Mouse (Mus musculus): ENCODE results near the gene Cyb5d2. TPM values are rescaled to one million over a fixed set of nuclear protein-coding genes. Genes with fewer than 3 reads are reported as not detected.
A peak's percentile ranks its signal among the peaks of the same experiment; 100 is the strongest.
"Not testable (repeated sequence)": the region's sequence is repeated elsewhere in the genome, so short reads cannot be mapped to it uniquely, and the experiment has no call there.

Cyb5d2 gene
- polyA plus RNA-seq, 1 experiment from 2014 or later: 5.3 TPM

DNA sequence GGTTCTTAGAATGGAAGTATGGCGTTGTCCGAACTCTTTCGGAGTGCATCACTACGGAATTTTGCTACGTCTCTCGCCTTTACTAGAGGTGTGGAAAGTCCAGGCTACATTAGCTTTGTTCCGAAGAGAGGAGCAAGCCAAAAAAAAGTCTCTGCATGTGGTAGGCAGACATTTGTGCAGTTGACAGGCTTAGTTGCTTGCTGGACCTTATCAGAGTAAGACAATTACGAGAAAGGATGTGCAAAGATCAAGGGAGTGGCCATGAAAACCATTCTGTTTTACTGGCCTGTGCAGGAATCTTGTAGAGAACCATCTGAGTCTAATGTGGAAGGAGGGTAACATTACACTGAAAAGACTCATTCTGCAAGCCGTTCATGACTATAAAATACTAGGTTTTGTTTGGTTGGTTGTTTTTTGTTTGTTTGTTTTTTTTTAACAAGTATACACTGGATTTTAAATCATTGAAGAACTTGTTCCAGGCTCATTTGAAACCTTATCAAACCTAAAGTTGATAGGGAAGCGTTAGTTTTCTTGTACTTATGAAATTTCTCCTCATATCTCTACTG, 914 bp upstream of the Cyb5d2 start:
- H3K4me3 ChIP-seq (ENCODE audit: low read depth, low read length): peak overlapping the region; percentile 78
- no peak for ATAC-seq (ENCODE audit: insufficient number of reproducible peaks, insufficient read depth, low FRiP score, low read depth)
- 0 out of 2 replicates have a peak, but pooled peaks cover 3% of the 10 kb centered on the region for H3K4me1 ChIP-seq (ENCODE audit: control insufficient read depth, insufficient read depth, low read length)
- no peaks in the 10 kb centered on the region for H3K27me3 ChIP-seq (ENCODE audit: control insufficient read depth, insufficient read depth, low read length)
- peak overlapping the region; percentile 78 for H3K4me2 ChIP-seq (replicated peaks; ENCODE audit: low read depth, low read length)
- H3K9ac ChIP-seq (replicated peaks; ENCODE audit: low read depth, low read length): peak overlapping the region; percentile 66
- H3K9me3 ChIP-seq (ENCODE audit: control insufficient read depth, low read depth, low read length): no peaks in the 10 kb centered on the region
- H3K27ac ChIP-seq (ENCODE audit: low read length): no peak overlapping the region
- 18% methylated on average over 10 of the region's 10 CpGs for WGBS
- H3K36me3 ChIP-seq (ENCODE audit: control insufficient read depth, insufficient read depth, low read length): no peaks in the 10 kb centered on the region

DNA sequence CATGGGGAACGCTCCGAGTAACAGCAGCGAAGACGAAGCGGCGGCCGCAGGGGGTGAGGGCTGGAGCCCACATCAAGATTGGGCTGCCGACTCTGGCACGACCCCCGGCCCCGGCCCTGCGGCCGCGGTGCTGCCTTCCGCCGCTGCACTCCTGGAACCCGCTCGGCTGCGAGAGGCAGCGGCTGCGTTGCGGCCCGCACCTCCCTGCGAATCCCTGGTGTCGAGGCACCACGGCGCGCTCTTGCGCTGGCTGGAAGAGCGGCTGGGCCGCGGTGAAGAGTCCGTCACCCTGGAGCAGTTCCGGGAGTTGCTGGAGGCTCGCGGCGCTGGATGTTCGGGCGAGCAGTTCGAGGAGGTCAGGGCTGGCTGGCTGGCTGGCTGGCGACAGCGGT, 350 bp upstream of the Cyb5d2 start:
- no peak overlapping the region for H3K27ac ChIP-seq (ENCODE audit: low read length)
- H3K36me3 ChIP-seq (ENCODE audit: control insufficient read depth, insufficient read depth, low read length): no peaks in the 10 kb centered on the region
- H3K27me3 ChIP-seq (ENCODE audit: control insufficient read depth, insufficient read depth, low read length): no peaks in the 10 kb centered on the region
- peak overlapping the region; percentile 78 for H3K4me3 ChIP-seq (ENCODE audit: low read depth, low read length)
- H3K4me2 ChIP-seq (replicated peaks; ENCODE audit: low read depth, low read length): peak overlapping the region; percentile 78
- under 1% methylated on average over 41 of the region's 42 CpGs for WGBS
- H3K4me1 ChIP-seq (ENCODE audit: control insufficient read depth, insufficient read depth, low read length): 0 out of 2 replicates have a peak, but pooled peaks cover 3% of the 10 kb centered on the region
- peak; percentile 44; the same call in 1 of the 2 replicates for ATAC-seq (ENCODE audit: insufficient number of reproducible peaks, insufficient read depth, low FRiP score, low read depth)
- no peaks in the 10 kb centered on the region for H3K9me3 ChIP-seq (ENCODE audit: control insufficient read depth, low read depth, low read length)
- H3K9ac ChIP-seq (replicated peaks; ENCODE audit: low read depth, low read length): peak overlapping the region; percentile 66

DNA sequence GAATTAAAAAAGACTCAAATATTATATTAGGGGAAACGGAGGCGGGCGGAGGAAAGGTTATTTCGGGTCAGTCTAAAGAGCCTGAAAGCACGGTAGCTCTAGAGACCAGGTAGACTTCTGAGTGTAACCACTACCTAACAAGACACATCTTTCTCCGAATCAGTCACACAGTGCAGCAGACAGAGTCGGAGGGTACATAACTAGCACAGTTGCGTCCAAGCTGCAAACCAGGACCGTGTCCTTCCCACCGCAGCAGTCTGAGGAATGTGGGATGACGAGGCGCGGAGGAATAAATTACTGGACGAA, 840 bp downstream of the Cyb5d2 start:
- Histone ChIP-seq H3K4me2 (replicated peaks; ENCODE audit: low read depth, low read length) (peak overlapping the region; percentile 73), H3K4me1 (ENCODE audit: control insufficient read depth, insufficient read depth, low read length) (0 out of 2 replicates have a peak, but pooled peaks cover 3% of the 10 kb centered on the region), H3K4me3 (ENCODE audit: low read depth, low read length) (peak overlapping the region; percentile 78), H3K9ac (replicated peaks; ENCODE audit: low read depth, low read length) (peak overlapping the region; percentile 66), H3K27ac (ENCODE audit: low read length) (peak overlapping the region; percentile 68; the same call in 1 of the 2 replicates), H3K27me3 (ENCODE audit: control insufficient read depth, insufficient read depth, low read length) (no peaks in the 10 kb centered on the region), H3K9me3 (ENCODE audit: control insufficient read depth, low read depth, low read length) (no peaks in the 10 kb centered on the region), H3K36me3 (ENCODE audit: control insufficient read depth, insufficient read depth, low read length) (no peaks in the 10 kb centered on the region)
- ATAC-seq (ENCODE audit: insufficient number of reproducible peaks, insufficient read depth, low FRiP score, low read depth): peak; percentile 50; the same call in 1 of the 2 replicates
- WGBS: 19% methylated on average over 14 of the region's 14 CpGs

DNA sequence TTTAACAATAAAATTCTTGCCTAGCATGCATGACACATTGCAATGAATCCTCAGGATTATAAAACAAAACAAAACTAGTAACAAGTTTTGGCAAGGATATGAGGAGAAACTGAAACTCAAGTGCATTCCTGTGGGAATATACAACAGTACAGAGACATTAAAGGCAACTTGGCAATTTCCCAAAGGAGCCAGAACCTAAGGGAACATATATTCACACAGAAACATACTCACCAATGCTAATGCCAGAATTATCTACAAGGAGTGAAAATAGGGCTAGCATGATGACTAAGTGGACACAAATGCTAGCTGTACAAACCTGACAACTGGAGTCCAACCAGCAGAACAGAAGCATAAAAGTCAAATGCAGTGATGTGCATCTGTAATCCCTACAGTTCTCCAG, 3.9 kb downstream of the Cyb5d2 start:
- no peaks in the 10 kb centered on the region for H3K36me3 ChIP-seq (ENCODE audit: control insufficient read depth, insufficient read depth, low read length)
- no peak overlapping the region for H3K4me2 ChIP-seq (replicated peaks; ENCODE audit: low read depth, low read length)
- H3K27ac ChIP-seq (ENCODE audit: low read length): no peak overlapping the region
- ATAC-seq (ENCODE audit: insufficient number of reproducible peaks, insufficient read depth, low FRiP score, low read depth): no peak
- H3K27me3 ChIP-seq (ENCODE audit: control insufficient read depth, insufficient read depth, low read length): no peaks in the 10 kb centered on the region
- no peak overlapping the region for H3K9ac ChIP-seq (replicated peaks; ENCODE audit: low read depth, low read length)
- H3K9me3 ChIP-seq (ENCODE audit: control insufficient read depth, low read depth, low read length): no peaks in the 10 kb centered on the region
- no peaks in the 10 kb centered on the region for H3K4me1 ChIP-seq (ENCODE audit: control insufficient read depth, insufficient read depth, low read length)
- no peak overlapping the region for H3K4me3 ChIP-seq (ENCODE audit: low read depth, low read length)

DNA sequence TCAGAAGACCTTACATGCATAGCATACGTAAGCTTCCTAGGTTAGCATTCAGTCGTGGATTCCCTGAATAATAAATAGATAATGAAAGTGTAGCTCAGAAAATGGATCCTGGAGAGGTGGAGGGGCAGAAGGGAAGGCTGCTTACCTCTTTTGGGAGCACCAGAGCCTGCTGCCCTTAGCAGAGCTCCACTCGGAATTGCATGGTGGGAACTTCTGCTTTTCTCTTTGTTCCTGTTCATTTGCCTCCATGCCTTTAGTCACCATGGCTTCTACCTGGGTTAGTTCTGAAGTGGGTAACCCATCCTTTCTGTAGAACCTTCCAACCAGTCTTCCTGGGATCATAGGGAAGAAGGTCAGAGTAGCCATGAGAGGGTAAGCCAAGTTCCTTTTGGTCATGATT, 13.4 kb downstream of the Cyb5d2 start:
- Histone ChIP-seq H3K9ac (replicated peaks; ENCODE audit: low read depth, low read length) (no peak overlapping the region), H3K27ac (ENCODE audit: low read length) (no peak overlapping the region), H3K4me1 (ENCODE audit: control insufficient read depth, insufficient read depth, low read length) (no peaks in the 10 kb centered on the region), H3K4me2 (replicated peaks; ENCODE audit: low read depth, low read length) (no peak overlapping the region), H3K36me3 (ENCODE audit: control insufficient read depth, insufficient read depth, low read length) (no peaks in the 10 kb centered on the region), H3K9me3 (ENCODE audit: control insufficient read depth, low read depth, low read length) (no peaks in the 10 kb centered on the region), H3K27me3 (ENCODE audit: control insufficient read depth, insufficient read depth, low read length) (no peaks in the 10 kb centered on the region), H3K4me3 (ENCODE audit: low read depth, low read length) (no peak overlapping the region)
- WGBS: 77% methylated on average over 3 of the region's 3 CpGs
- no peak for ATAC-seq (ENCODE audit: insufficient number of reproducible peaks, insufficient read depth, low FRiP score, low read depth)

DNA sequence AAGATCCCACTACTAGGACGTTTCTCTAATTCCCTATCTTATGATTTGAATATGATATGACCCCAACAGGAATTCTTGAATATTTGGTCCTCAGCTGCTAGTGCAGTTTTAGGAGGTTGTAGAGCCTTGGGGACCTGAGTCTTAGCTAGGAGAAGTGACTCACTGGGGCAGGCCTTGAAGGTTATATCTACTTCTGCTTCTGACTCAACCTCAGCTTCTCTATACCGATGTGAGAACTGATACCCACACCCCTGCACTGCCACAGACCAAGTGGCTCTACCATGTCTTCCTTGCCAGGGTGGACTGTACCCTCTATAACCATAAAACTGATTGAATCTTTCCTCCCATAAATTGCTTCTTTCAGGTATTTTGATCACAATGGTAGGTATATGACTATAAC, 13.8 kb downstream of the Cyb5d2 start:
- Histone ChIP-seq H3K4me3 (ENCODE audit: low read depth, low read length) (no peak overlapping the region), H3K9ac (replicated peaks; ENCODE audit: low read depth, low read length) (no peak overlapping the region), H3K27me3 (ENCODE audit: control insufficient read depth, insufficient read depth, low read length) (no peaks in the 10 kb centered on the region), H3K27ac (ENCODE audit: low read length) (no peak overlapping the region), H3K9me3 (ENCODE audit: control insufficient read depth, low read depth, low read length) (no peaks in the 10 kb centered on the region), H3K36me3 (ENCODE audit: control insufficient read depth, insufficient read depth, low read length) (no peaks in the 10 kb centered on the region), H3K4me2 (replicated peaks; ENCODE audit: low read depth, low read length) (no peak overlapping the region), H3K4me1 (ENCODE audit: control insufficient read depth, insufficient read depth, low read length) (no peaks in the 10 kb centered on the region)
- WGBS: 72% methylated on average over 2 of the region's 2 CpGs
- ATAC-seq (ENCODE audit: insufficient number of reproducible peaks, insufficient read depth, low FRiP score, low read depth): no peak

DNA sequence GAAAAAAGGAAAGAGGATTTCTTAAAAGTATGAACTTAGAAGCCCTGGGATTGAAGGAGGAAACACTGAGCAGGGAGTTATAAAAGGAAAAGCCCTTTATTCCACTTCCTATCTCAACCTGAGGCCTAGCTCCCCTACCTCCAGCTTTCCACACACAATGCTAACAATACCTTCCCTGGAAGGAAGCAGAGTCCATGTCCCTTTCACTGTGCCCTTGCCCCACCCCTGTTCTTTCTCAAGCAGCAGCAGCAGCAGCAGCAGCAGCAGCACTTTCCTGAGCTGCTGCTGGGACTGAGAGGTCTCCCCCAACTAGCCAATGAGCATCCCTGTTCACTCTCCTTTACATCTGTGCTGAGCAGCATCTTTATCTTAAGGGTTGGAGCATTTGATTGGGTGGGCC, 17.0 kb downstream of the Cyb5d2 start:
- H3K27ac ChIP-seq (ENCODE audit: low read length): no peak overlapping the region
- no peak overlapping the region for H3K4me3 ChIP-seq (ENCODE audit: low read depth, low read length)
- no peak overlapping the region for H3K9ac ChIP-seq (replicated peaks; ENCODE audit: low read depth, low read length)
- H3K27me3 ChIP-seq (ENCODE audit: control insufficient read depth, insufficient read depth, low read length): no peaks in the 10 kb centered on the region
- H3K4me1 ChIP-seq (ENCODE audit: control insufficient read depth, insufficient read depth, low read length): no peaks in the 10 kb centered on the region
- no peaks in the 10 kb centered on the region for H3K36me3 ChIP-seq (ENCODE audit: control insufficient read depth, insufficient read depth, low read length)
- H3K4me2 ChIP-seq (replicated peaks; ENCODE audit: low read depth, low read length): no peak overlapping the region
- H3K9me3 ChIP-seq (ENCODE audit: control insufficient read depth, low read depth, low read length): no peaks in the 10 kb centered on the region
- no peak for ATAC-seq (ENCODE audit: insufficient number of reproducible peaks, insufficient read depth, low FRiP score, low read depth)

DNA sequence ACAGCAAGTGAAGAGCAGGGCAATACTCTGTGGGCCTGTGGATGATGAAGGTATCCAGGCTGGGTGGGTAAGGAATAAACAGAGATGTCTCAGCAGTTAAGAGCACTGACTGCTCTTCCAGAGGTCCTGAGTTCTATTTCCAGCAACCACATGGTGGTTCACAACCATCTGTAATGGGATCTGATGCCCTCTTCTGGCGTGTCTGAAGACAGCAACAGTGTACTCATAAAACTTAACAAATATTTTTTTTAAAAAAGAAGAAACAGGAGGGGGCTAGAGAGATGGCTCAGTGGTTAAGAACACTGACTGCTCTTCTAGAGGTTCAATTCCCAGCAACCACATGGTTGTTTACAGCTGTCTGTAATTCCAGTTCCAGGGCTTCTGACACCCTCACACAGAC, 23.3 kb downstream of the Cyb5d2 start:
- not testable (repeated sequence) for H3K27me3 ChIP-seq (ENCODE audit: control insufficient read depth, insufficient read depth, low read length); H3K4me1 ChIP-seq (ENCODE audit: control insufficient read depth, insufficient read depth, low read length); H3K36me3 ChIP-seq (ENCODE audit: control insufficient read depth, insufficient read depth, low read length); H3K27ac ChIP-seq (ENCODE audit: low read length); H3K4me3 ChIP-seq (ENCODE audit: low read depth, low read length); ATAC-seq (ENCODE audit: insufficient number of reproducible peaks, insufficient read depth, low FRiP score, low read depth); H3K9me3 ChIP-seq (ENCODE audit: control insufficient read depth, low read depth, low read length); H3K4me2 ChIP-seq (replicated peaks; ENCODE audit: low read depth, low read length); H3K9ac ChIP-seq (replicated peaks; ENCODE audit: low read depth, low read length)
- WGBS: 39% methylated on average over 1 of the region's 1 CpGs

DNA sequence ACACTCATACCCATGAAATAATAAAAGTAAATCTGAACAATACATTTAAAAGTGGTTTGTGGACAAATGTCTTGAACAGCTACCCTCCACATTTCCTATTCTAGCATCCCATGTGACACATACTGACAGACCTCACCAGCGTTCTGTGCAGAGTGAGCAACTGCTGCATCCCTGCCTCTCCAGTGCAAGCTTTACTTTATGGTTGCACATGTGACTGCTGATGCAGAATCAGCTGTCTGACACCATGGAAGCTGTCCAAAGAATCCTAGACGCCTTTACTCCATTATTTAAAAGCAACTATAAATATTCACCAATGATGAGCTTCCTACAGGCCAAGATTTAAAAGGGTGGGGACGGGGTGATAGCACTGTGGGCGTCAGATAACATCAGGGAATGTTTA, 24.5 kb downstream of the Cyb5d2 start:
- ATAC-seq (ENCODE audit: insufficient number of reproducible peaks, insufficient read depth, low FRiP score, low read depth): no peak
- no peak overlapping the region for H3K4me3 ChIP-seq (ENCODE audit: low read depth, low read length)
- 56% methylated on average over 4 of the region's 4 CpGs for WGBS
- 0 out of 2 replicates have a peak, but pooled peaks cover 2% of the 10 kb centered on the region for H3K4me1 ChIP-seq (ENCODE audit: control insufficient read depth, insufficient read depth, low read length)
- no peaks in the 10 kb centered on the region for H3K9me3 ChIP-seq (ENCODE audit: control insufficient read depth, low read depth, low read length)
- no peaks in the 10 kb centered on the region for H3K27me3 ChIP-seq (ENCODE audit: control insufficient read depth, insufficient read depth, low read length)
- H3K36me3 ChIP-seq (ENCODE audit: control insufficient read depth, insufficient read depth, low read length): peaks cover 15% of the 10 kb centered on the region
- no peak overlapping the region for H3K9ac ChIP-seq (replicated peaks; ENCODE audit: low read depth, low read length)
- no peak overlapping the region for H3K27ac ChIP-seq (ENCODE audit: low read length)
- no peak overlapping the region for H3K4me2 ChIP-seq (replicated peaks; ENCODE audit: low read depth, low read length)

Data from stomach, embryonic 14.5 days (tissue).